Mouse (Mus musculus): ENCODE measurements at regions not wholly inside any gene's neighbourhood (a gene's known extent, or its start where the extent isn't known, plus 50 kb on each side); places are given as distances from the start of the nearest gene placed in this dataset.
A peak's percentile ranks its signal among the peaks of the same experiment; 100 is the strongest.

DNA sequence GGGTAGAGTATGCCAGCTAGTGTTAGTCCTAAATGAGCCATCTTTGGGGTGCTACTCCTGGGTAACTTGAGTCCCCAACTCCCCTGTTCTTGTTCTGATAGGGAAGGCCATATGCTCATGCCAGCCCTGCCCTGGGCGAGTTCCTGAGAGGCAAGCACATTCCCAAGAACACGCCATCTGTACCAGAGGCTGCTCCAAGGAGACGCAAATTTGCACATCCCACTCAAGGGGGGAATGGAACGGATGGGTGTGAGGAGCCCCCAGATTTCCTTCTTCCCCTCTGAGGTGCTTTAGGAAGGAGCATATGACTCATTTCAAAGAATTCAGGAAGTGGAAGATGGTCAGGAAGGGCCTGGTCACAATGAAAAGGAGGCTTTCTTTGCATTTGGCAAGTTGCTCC lies 158.7 kb upstream of the Hs3st4 start:
- TF ChIP-seq POLR2A (IDR thresholded peaks at IDR 0.05; ENCODE audit: borderline replicate concordance, extremely low read depth, insufficient read depth, insufficient read length, poor library complexity, severe bottlenecking) = no peak
- TF ChIP-seq CTCF (IDR thresholded peaks at IDR 0.05; ENCODE audit: borderline replicate concordance, extremely low read depth, insufficient read depth, insufficient read length) = no peak
- no peak for DNase-seq (ENCODE audit: low read depth)

DNA sequence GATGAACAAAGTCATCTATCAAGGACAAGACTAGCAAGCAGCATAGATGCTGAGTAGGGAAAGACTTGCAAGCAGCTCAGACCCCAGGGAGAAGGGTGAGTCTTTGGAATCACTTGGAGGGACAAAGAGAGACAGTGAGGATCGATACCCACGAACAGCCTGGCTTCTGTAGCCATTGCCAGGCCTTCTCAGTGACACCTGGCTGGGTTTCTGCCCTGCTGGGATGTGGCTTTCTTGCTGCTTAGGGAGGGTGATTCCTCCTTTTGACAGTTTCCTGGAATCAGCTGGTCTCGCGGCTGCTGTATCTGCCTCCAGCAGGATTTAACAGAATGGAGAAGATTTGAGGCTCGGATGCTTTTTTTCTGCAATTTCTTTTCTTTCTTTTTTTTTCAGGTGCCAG lies 156.3 kb upstream of the Hs3st4 start:
- TF ChIP-seq POLR2A (IDR thresholded peaks at IDR 0.05; ENCODE audit: borderline replicate concordance, extremely low read depth, insufficient read depth, insufficient read length, poor library complexity, severe bottlenecking) = no peak
- no peak for TF ChIP-seq CTCF (IDR thresholded peaks at IDR 0.05; ENCODE audit: borderline replicate concordance, extremely low read depth, insufficient read depth, insufficient read length)
- no peak for DNase-seq (ENCODE audit: low read depth)

DNA sequence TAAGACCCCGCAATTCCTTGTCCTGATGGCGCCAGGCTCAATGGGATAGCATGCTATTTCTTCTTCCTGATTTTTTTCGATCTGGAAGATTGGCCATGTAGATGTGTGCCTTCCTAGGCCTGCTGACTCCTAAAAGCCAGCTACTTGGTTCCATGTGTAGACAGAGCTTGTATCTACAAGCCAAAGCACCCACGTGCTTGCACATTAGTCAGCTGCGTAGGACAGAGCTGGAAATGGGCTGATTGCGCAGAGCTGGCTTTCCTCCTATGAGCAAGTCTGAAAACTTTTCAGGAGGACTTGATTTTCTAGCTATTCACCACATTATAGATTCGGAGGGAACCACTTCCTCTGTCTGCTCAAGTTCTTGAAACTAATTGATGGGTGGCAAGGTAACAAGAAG lies 140.1 kb upstream of the Hs3st4 start:
- DNase-seq (ENCODE audit: low read depth) = no peak
- no peak for TF ChIP-seq POLR2A (IDR thresholded peaks at IDR 0.05; ENCODE audit: borderline replicate concordance, extremely low read depth, insufficient read depth, insufficient read length, poor library complexity, severe bottlenecking)
- TF ChIP-seq CTCF (IDR thresholded peaks at IDR 0.05; ENCODE audit: borderline replicate concordance, extremely low read depth, insufficient read depth, insufficient read length) = no peak

DNA sequence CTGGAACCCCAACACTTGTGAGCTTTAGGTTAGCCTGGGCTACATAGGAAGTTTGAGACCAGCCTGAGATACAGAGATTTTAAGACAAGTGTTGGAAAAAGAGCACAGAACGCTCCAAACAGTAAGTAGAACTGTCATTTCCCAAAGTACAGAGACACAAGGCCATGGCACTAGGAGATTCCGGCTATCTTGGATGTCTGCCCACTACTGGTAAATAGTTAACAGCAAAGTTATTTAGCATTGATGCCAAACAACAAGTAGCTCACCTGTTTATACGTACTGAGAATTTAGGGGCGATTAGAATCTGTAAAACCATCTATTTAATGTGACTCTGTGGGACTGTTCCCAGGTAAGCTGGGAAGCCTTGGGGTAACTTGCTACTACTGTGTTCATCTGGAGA lies 135.6 kb upstream of the Hs3st4 start:
- DNase-seq (ENCODE audit: low read depth) = no peak
- TF ChIP-seq CTCF (IDR thresholded peaks at IDR 0.05; ENCODE audit: borderline replicate concordance, extremely low read depth, insufficient read depth, insufficient read length) (no peak), POLR2A (IDR thresholded peaks at IDR 0.05; ENCODE audit: borderline replicate concordance, extremely low read depth, insufficient read depth, insufficient read length, poor library complexity, severe bottlenecking) (no peak)

DNA sequence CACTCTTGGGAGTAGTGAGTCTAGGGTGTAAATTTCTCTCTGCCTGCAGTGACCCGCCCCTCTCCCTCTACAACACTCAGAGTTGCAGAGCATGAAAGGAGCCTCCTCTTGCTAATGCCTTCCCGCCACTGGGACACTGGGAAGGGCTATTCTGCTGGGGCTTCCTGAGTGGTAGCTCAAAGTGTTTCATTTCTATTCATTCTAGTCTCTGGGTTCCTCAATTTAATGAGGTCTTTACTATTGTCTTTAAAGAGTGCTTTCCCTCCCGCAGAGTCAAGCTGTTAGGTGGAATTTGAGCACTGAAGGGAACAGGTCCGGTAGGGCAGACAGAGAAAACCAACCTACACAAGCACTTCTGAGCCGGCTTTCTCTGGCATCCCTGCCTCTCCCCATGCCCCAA lies 134.0 kb upstream of the Hs3st4 start:
- TF ChIP-seq CTCF (IDR thresholded peaks at IDR 0.05; ENCODE audit: borderline replicate concordance, extremely low read depth, insufficient read depth, insufficient read length) (no peak), POLR2A (IDR thresholded peaks at IDR 0.05; ENCODE audit: borderline replicate concordance, extremely low read depth, insufficient read depth, insufficient read length, poor library complexity, severe bottlenecking) (no peak)
- peak; percentile 7 for DNase-seq (ENCODE audit: low read depth)

DNA sequence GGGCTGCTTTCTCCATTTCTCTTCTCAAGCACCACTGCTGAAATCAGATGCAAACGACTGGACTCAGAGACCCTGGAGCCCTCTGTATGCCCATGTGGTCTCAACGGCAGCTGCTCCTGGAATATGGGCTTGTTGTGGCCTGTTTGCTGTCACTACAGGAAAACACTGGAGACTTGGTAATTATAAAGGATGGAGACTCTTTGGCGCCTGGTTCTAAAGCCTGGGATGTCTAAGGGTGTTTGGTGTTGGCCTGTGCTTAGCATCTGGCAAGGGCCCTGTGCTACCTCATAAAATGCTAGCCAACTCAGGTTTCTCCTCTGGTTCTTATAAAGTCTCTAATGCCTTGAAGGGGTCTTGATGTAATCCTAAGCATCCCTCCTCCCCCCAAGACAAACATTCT lies 133.4 kb upstream of the Hs3st4 start:
- no peak for TF ChIP-seq POLR2A (IDR thresholded peaks at IDR 0.05; ENCODE audit: borderline replicate concordance, extremely low read depth, insufficient read depth, insufficient read length, poor library complexity, severe bottlenecking)
- no peak for TF ChIP-seq CTCF (IDR thresholded peaks at IDR 0.05; ENCODE audit: borderline replicate concordance, extremely low read depth, insufficient read depth, insufficient read length)
- DNase-seq (ENCODE audit: low read depth) = no peak

DNA sequence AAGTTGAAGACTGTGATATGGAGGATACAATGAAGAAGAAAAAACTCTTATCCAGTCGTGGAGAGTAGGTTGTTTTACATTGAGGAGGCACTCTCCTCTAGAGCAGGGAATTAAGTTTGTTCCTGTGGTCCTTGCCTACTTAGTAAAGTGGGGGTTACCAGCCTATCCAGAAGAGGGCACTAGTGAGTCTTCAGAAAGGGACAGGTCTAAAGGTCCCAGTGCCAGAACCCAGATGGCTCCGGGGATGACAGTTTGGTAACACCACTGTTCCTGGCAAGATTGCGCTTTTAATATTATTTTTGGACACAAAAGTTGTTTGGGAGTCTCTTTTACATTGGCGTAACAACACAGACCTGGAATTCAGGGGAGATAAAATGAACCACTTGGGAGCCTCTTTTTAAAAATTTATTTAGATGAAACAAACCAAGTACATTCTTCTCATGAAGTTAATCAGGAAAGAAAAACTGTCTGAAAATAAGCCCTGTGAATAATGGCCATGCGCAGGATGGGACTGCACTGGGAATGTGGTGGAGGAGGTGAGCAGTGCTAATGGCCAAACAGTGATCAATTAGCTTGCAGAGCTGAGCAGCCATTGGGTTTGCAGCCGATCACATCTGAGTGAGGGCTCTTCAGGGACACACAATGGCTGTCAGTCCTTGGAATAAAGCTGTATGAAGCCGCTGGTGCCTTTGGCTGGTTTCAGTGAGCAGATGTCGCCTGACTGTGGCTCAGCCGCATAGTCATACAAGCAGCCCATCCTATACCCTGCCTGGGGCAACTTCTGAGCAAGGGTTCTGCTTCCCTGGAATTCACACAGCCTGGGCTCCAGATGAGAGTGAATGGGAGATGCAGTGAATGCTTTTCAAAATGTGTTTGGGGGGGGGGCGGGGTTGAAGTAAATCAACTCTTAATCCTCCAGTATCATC lies 132.1 kb upstream of the Hs3st4 start:
- DNase-seq (ENCODE audit: low read depth) = peak; percentile 38

DNA sequence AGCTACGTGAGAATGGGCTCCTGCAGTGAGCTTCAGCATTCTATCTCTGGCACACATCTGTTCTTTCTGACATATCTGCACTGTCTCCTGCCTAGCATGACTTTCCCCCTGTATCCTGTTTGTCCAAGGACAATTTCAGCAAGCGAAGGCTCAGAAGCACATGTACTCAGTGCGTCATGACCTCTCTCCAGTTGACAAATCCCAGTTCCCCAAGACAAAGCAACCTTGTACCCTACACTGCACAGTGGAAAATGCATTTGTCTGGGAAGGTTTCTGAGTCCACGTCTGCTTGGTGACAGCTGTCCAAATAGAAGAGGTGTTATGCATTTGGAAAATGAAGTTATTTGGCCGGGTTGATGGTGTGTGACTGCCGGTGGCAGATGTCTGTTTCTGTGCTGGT lies 125.1 kb upstream of the Hs3st4 start:
- no peak for TF ChIP-seq CTCF (IDR thresholded peaks at IDR 0.05; ENCODE audit: borderline replicate concordance, extremely low read depth, insufficient read depth, insufficient read length)
- no peak for TF ChIP-seq POLR2A (IDR thresholded peaks at IDR 0.05; ENCODE audit: borderline replicate concordance, extremely low read depth, insufficient read depth, insufficient read length, poor library complexity, severe bottlenecking)
- no peak for DNase-seq (ENCODE audit: low read depth)

More for the DNA sequence above, 132.1 kb upstream of the Hs3st4 start:
- TF ChIP-seq POLR2A (IDR thresholded peaks at IDR 0.05; ENCODE audit: borderline replicate concordance, extremely low read depth, insufficient read depth, insufficient read length, poor library complexity, severe bottlenecking) = no peak
- no peak for TF ChIP-seq CTCF (IDR thresholded peaks at IDR 0.05; ENCODE audit: borderline replicate concordance, extremely low read depth, insufficient read depth, insufficient read length)

DNA sequence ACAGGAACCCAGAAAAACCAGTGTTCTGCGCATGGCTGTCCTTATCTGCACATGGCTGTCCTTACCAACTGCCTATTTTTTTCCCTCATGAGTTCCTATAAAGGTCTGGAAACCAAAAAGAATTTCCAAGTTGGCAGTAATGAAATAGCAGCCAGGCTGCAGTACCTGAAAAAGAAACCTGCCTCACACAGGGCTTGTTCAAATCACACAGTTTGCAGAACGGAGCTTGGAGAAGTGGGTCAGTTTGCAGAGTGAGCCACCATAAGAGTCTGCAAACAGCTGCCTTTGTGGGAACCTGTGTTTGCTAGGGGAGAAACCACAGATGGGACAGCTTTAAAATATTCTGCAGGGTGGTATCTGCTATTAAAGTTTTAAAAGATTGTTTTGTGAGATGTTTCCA lies 121.0 kb upstream of the Hs3st4 start:
- TF ChIP-seq CTCF (IDR thresholded peaks at IDR 0.05; ENCODE audit: borderline replicate concordance, extremely low read depth, insufficient read depth, insufficient read length) = no peak
- no peak for TF ChIP-seq POLR2A (IDR thresholded peaks at IDR 0.05; ENCODE audit: borderline replicate concordance, extremely low read depth, insufficient read depth, insufficient read length, poor library complexity, severe bottlenecking)
- no peak for DNase-seq (ENCODE audit: low read depth)

DNA sequence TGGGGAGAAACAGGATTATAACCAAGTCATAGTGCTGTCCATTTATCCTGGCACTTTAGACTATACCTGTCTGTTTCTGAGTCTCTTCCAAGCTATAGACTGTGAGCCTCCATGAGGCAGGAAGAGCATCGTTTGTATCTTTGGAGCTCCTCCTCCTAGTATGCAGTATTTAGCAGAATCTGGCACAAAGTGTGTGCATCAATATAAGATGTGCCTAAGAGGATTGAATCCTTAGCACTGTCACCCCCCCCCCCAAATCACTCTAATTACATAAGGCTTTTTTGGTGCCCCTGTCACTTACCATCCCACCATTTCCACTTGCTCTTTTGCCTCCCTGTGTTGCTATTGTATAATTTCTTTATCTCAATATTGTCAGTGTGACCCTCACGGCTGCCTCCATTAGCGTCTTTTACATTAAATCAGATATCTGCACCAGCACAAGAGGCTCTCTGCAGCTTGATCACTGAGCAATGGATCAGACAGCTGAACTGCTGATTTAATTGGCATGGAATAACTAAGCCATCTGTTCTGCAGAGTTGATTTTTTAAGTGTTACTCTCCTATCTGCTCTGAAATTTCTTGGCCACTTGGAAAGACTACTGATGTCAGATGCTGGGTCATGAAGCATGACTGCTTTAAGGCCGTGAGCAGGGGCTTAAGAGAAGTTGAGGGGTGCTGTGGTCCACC lies 85.8 kb upstream of the Hs3st4 start:
- peak; percentile 79 for DNase-seq (ENCODE audit: low read depth)
- TF ChIP-seq CTCF (IDR thresholded peaks at IDR 0.05; ENCODE audit: borderline replicate concordance, extremely low read depth, insufficient read depth, insufficient read length) = no peak
- TF ChIP-seq POLR2A (IDR thresholded peaks at IDR 0.05; ENCODE audit: borderline replicate concordance, extremely low read depth, insufficient read depth, insufficient read length, poor library complexity, severe bottlenecking) = no peak

DNA sequence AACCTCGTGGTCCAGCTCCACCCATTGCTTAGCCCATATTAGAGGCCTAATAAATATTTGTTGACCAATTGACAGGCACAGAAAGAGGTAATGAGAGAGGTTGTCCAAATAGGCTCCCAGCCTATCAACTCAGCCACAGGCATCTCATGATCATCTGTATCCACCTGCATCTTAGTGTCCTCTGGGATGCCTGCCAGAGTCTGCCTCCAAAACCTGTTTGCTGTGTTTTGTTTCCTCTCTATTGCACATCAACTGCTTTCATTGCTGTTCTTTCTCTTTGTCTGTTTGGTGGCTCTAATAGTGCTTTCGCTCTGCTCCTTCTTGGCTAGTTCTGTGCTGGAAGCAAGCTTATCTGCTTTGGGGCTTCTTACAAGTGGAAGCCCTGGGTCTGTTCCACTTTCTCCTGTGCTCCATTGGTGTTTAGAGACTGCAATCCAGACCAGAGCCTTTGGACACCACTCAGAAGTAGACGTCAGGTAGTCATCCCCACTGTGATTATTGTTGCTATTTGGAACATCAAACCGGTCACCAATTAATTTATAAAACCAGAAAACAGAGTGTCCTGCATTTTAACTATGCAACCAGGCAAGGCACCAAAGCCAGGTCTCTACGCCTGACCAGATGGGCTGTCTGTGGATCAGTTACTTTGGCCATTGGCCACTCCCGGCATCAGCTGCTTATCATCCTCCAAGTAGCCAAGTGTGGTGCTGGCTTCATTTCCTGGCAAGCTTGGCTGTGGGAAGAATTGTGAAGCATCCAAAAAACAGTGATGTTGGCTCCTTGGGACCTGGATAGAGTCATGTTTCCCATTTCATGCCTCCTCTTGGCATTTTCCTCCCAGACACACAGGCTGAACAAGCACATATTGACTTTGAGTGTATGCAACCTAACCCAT lies 74.5 kb upstream of the Hs3st4 start:
- DNase-seq (ENCODE audit: low read depth) = peak; percentile 68
- TF ChIP-seq POLR2A (IDR thresholded peaks at IDR 0.05; ENCODE audit: borderline replicate concordance, extremely low read depth, insufficient read depth, insufficient read length, poor library complexity, severe bottlenecking) = no peak
- TF ChIP-seq CTCF (IDR thresholded peaks at IDR 0.05; ENCODE audit: borderline replicate concordance, extremely low read depth, insufficient read depth, insufficient read length) = no peak
